Mouse (Mus musculus) neural tube, embryonic 14.5 days (tissue): ENCODE data around the gene Prrc2a. TPM values are rescaled to one million over a fixed set of nuclear protein-coding genes. Genes with fewer than 3 reads are reported as not detected.

Experiments
- ATAC-seq: fragments of 200-750 bp; cut with Nextera tagmentation; 2 replicates; pipeline ENCODE4 v1.8.0; 2017; ENCODE audit warnings: low read depth, mild to moderate bottlenecking, moderate TSS enrichment, moderate library complexity
- H3K27ac ChIP-seq: fragments of 300-500 bp; sonication (generic); 2 replicates; pipeline ENCODE4 v1.5.1; 2014; ENCODE audit warnings: low read depth, mild to moderate bottlenecking, control low read depth, low read length, moderate library complexity, mixed read lengths
- H3K27me3 ChIP-seq: fragments of 300-500 bp; sonication (generic); 2 replicates; pipeline ENCODE4 v1.6.1; 2014; ENCODE audit warnings: low read length; ENCODE audit not compliant: control insufficient read depth, insufficient read depth
- H3K36me3 ChIP-seq: fragments of 300-500 bp; sonication (generic); 2 replicates; pipeline ENCODE4 v1.6.1; 2014; ENCODE audit warnings: low read length, mixed read lengths; ENCODE audit not compliant: control insufficient read depth, insufficient read depth
- H3K4me1 ChIP-seq: fragments of 300-500 bp; sonication (generic); 2 replicates; pipeline ENCODE4 v1.6.1; 2014; ENCODE audit warnings: low read length; ENCODE audit not compliant: control insufficient read depth, insufficient read depth
- H3K4me2 ChIP-seq: fragments of 300-500 bp; sonication (generic); 2 replicates; pipeline ENCODE4 v1.6.1; 2014; ENCODE audit warnings: mild to moderate bottlenecking, low read depth, low read length, control low read depth
- H3K4me3 ChIP-seq: fragments of 300-500 bp; sonication (generic); 2 replicates; pipeline ENCODE4 v1.5.1; 2014; ENCODE audit warnings: low read depth, low read length, control low read depth, mixed read lengths
- H3K9ac ChIP-seq: fragments of 300-500 bp; sonication (generic); replicated peaks from 2 replicates; pipeline ENCODE4 v1.6.1; 2014; ENCODE audit warnings: low read depth, mild to moderate bottlenecking, control low read depth, low read length, mixed read lengths
- H3K9me3 ChIP-seq: fragments of 300-500 bp; sonication (generic); 2 replicates; pipeline ENCODE4 v1.6.1; 2016; ENCODE audit warnings: low read length; ENCODE audit not compliant: control insufficient read depth
- WGBS: fragments of 180-500 bp; shearing (Covaris S2); extraction: QIAGEN DNeasy Blood & Tissue Kit; methylation state at CpG from one replicate; pipeline ENCODE4 v1.1.7; 2014; 5-methylcytosine and 5-hydroxymethylcytosine counted together
- polyA plus RNA-seq: library from polyadenylated mRNA; unstranded; fragments of >200 nt; fragmentation: Nextera tagmentation; extraction: Ambion mirVana; gene quantifications from 2 replicates; pipeline ENCODE4 v1.2.1, GENCODE M21; 2014

The Prrc2a gene
- polyA plus RNA-seq, 1 experiment from 2014 or later, result 195 TPM

DNA sequence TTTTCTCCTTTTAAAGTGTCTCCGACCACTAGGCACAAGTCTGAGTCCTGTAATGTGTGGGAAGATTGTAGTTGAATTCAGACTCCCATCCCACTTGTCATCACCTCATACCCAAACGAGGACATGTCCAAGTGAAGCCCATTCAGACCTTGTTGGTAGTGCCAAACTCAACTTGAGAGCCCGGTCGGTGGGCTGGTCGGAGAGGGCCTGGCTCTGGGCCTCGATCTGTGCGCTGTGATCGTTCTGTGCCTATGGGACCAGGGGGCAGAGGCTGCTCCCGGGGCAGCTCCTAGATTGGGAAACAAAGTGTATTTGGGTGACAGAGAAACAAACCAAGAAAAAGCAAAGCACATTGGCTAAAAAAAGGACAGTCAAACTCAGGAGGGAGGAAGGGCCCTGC, 11.6 kb downstream of the Prrc2a start:
- Histone ChIP-seq H3K4me2 (no peak overlapping the region), H3K27me3 (no peaks in the 10 kb centered on the region), H3K4me1 (no peaks in the 10 kb centered on the region), H3K9me3 (no peaks in the 10 kb centered on the region), H3K9ac (no peak overlapping the region), H3K36me3 (peaks cover 97% of the 10 kb centered on the region), H3K4me3 (no peak overlapping the region), H3K27ac (no peak overlapping the region)
- 95% methylated on average over 9 of the region's 9 CpGs for WGBS
- no peak for ATAC-seq

DNA sequence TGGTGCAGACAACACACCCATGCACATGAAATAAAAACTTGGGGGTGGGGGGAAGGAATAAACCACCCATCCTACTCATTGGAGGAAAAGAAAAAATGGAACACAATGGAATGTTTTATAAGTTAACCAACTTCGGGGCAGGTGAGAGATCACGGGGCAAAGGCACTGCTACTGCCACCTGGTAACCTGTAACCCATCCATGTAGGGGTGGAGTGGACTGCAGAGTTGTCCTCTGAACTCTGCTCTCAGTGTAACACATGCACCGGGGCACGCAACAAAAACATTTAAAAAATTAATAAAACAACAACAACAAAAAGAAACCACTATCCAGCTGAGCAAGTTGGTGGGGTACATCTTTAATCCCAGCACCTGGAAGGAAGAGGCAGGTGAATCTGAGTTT, 12.6 kb downstream of the Prrc2a start:
- no peak overlapping the region for H3K4me2 ChIP-seq
- H3K4me3 ChIP-seq, result no peak overlapping the region
- ATAC-seq, result no peak
- WGBS, result 96% methylated on average over 4 of the region's 4 CpGs
- H3K4me1 ChIP-seq, result no peaks in the 10 kb centered on the region
- H3K9ac ChIP-seq, result no peak overlapping the region
- no peaks in the 10 kb centered on the region for H3K9me3 ChIP-seq
- H3K27me3 ChIP-seq, result no peaks in the 10 kb centered on the region
- H3K36me3 ChIP-seq, result peaks cover 95% of the 10 kb centered on the region
- H3K27ac ChIP-seq, result no peak overlapping the region

- Histone ChIP-seq H3K4me1 (no peaks in the 10 kb centered on the region), H3K9ac (no peak overlapping the region), H3K36me3 (peaks cover 95% of the 10 kb centered on the region), H3K4me2 (no peak overlapping the region), H3K4me3 (no peak overlapping the region), H3K27ac (no peak overlapping the region), H3K9me3 (no peaks in the 10 kb centered on the region), H3K27me3 (no peaks in the 10 kb centered on the region)
- 73% methylated on average over 5 of the region's 5 CpGs for WGBS
- ATAC-seq, result no peak
Observed at GRCm38 (mm10) chr17:35147922-35148639, 16.6 kb downstream of the Prrc2a start.

- ATAC-seq, result no peak
- peaks cover 95% of the 10 kb centered on the region for H3K36me3 ChIP-seq
- H3K4me2 ChIP-seq, result no peak overlapping the region
- H3K4me3 ChIP-seq, result no peak overlapping the region
- H3K9ac ChIP-seq, result no peak overlapping the region
- no peaks in the 10 kb centered on the region for H3K4me1 ChIP-seq
- H3K9me3 ChIP-seq, result no peaks in the 10 kb centered on the region
- no peak overlapping the region for H3K27ac ChIP-seq
- no peaks in the 10 kb centered on the region for H3K27me3 ChIP-seq
- WGBS, result 63% methylated on average over 3 of the region's 3 CpGs
Observed at GRCm38 (mm10) chr17:35147348-35147747, 17.3 kb downstream of the Prrc2a start.

DNA sequence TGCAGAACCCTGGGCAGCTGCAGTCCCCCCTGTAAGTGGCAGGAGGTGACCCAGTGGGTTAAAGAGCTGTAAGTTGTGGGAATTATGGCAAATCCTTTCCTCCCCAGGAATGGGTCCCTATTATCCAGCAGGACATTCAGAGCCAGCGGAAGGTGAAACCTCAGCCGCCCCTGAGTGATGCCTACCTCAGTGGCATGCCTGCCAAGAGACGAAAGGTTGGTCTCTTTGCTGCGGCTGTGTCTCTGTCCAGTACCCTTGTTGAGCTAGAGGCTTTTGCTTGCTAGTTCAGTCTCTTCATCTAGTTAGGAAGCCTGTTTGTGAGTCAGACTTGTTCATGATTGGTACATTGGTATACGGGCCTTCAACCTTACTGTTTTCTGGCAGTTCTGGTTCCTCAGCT, 18.6 kb downstream of the Prrc2a start:
- ATAC-seq, result no peak
- Histone ChIP-seq H3K9ac (no peak overlapping the region), H3K36me3 (peaks cover 95% of the 10 kb centered on the region), H3K27ac (no peak overlapping the region), H3K27me3 (no peaks in the 10 kb centered on the region), H3K4me3 (no peak overlapping the region), H3K9me3 (no peaks in the 10 kb centered on the region), H3K4me2 (no peak overlapping the region), H3K4me1 (no peaks in the 10 kb centered on the region)
- 84% methylated on average over 5 of the region's 5 CpGs for WGBS

DNA sequence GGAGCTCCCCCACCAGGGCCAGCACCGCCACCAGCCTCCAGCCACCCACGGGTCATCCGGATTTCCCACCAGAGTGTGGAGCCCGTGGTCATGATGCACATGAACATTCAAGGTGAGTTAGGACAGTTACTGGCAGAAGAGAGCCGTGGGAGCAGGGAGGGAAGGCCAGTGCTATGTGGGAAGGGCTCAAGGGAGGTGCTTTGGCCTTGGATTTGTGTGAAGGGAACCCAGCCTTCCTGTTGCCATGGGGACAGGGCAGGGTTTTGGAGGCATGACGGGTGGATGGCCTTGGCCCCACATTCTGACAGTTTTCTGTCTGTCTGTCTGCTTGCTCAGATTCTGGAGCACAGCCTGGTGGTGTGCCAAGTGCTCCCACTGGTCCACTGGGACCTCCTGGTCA, 22.7 kb downstream of the Prrc2a start:
- H3K4me1 ChIP-seq, result peaks cover 6% of the 10 kb centered on the region
- H3K9me3 ChIP-seq, result no peaks in the 10 kb centered on the region
- peaks cover 88% of the 10 kb centered on the region for H3K36me3 ChIP-seq
- no peak overlapping the region for H3K9ac ChIP-seq
- H3K27ac ChIP-seq, result no peak overlapping the region
- no peaks in the 10 kb centered on the region for H3K27me3 ChIP-seq
- H3K4me3 ChIP-seq, result no peak overlapping the region
- H3K4me2 ChIP-seq, result no peak overlapping the region
- ATAC-seq, result no peak
- 90% methylated on average over 6 of the region's 6 CpGs for WGBS

- H3K9ac ChIP-seq, result no peak overlapping the region
- 82% methylated on average over 16 of the region's 16 CpGs for WGBS
- no peaks in the 10 kb centered on the region for H3K9me3 ChIP-seq
- no peak overlapping the region for H3K27ac ChIP-seq
- H3K4me1 ChIP-seq, result peaks cover 14% of the 10 kb centered on the region
- no peak overlapping the region for H3K4me2 ChIP-seq
- H3K27me3 ChIP-seq, result no peaks in the 10 kb centered on the region
- ATAC-seq, result no peak
- peaks cover 74% of the 10 kb centered on the region for H3K36me3 ChIP-seq
- H3K4me3 ChIP-seq, result no peak overlapping the region
Observed at GRCm38 (mm10) chr17:35140490-35140996, 24.2 kb downstream of the Prrc2a start.

GRCm38 (mm10) chr17:35139269-35139668, 25.4 kb downstream of the Prrc2a start:
- Histone ChIP-seq H3K9me3 (no peaks in the 10 kb centered on the region), H3K4me2 (no peak overlapping the region), H3K27me3 (no peaks in the 10 kb centered on the region), H3K4me3 (no peak overlapping the region), H3K27ac (no peak overlapping the region), H3K9ac (no peak overlapping the region), H3K4me1 (peaks cover 14% of the 10 kb centered on the region), H3K36me3 (peaks cover 61% of the 10 kb centered on the region)
- 97% methylated on average over 3 of the region's 3 CpGs for WGBS
- no peak for ATAC-seq

DNA sequence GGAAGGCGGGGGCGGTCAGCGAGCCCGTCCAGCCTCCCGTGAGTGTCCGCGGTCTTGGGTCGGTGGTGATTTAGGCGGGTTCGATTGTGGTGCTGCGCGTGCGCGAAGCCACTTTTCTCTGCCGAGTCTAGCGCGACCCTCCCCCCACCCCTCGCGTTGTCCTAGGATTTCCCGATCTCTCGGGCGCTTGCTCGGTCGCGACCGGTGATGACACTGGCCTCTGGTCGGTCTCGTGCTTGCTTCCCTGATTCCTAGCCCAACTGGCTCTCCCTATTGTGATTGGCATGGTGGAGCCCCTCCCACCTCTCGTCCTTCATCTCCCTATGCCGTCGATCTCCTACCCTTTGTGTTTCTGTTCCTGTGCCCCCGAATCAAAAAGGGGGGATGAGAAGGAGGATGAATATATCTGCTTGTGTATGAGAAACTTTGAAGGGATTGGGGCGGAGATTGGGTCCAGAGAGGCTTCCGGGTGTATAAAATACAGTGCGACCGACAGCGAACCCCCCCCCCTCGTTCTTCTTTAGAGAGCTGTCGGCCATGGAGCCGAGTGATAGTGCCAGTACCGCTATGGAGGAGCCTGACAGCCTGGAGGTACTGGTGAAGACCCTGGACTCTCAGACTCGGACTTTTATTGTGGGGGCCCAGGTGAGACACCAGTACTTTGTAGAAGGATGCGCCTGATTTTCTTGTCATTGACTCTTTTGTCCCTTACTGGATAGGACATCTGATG, 28.9 kb downstream of the Prrc2a start:
- peaks cover 14% of the 10 kb centered on the region for H3K4me1 ChIP-seq
- peak overlapping the region; percentile 56 for H3K9ac ChIP-seq
- H3K27ac ChIP-seq, result peak overlapping the region; percentile 93
- peak overlapping the region; percentile 49 for H3K4me3 ChIP-seq
- peaks cover 26% of the 10 kb centered on the region for H3K36me3 ChIP-seq
- peak; percentile 67 for ATAC-seq
- WGBS, result under 1% methylated on average over 43 of the region's 43 CpGs
- peak overlapping the region; percentile 79 for H3K4me2 ChIP-seq
- no peaks in the 10 kb centered on the region for H3K9me3 ChIP-seq
- H3K27me3 ChIP-seq, result no peaks in the 10 kb centered on the region
